Mouse (Mus musculus): ENCODE results near the gene Cspg4. TPM values are rescaled to one million over a fixed set of nuclear protein-coding genes. Genes with fewer than 3 reads are reported as not detected.

Gene Cspg4
- total RNA-seq (2014; fragmentation: Nextera tagmentation) = not detected in 2 replicates
- total RNA-seq (2017) = not detected in 2 replicates

- no peak for ATAC-seq (replicated peaks; ENCODE audit: low FRiP score, low TSS enrichment, poor library complexity, severe bottlenecking)
Measured at GRCm38 (mm10) chr9:56864832-56865231, at the start of gene Cspg4. Cspg4 (plus strand) TSS chr9:56865033.

DNA sequence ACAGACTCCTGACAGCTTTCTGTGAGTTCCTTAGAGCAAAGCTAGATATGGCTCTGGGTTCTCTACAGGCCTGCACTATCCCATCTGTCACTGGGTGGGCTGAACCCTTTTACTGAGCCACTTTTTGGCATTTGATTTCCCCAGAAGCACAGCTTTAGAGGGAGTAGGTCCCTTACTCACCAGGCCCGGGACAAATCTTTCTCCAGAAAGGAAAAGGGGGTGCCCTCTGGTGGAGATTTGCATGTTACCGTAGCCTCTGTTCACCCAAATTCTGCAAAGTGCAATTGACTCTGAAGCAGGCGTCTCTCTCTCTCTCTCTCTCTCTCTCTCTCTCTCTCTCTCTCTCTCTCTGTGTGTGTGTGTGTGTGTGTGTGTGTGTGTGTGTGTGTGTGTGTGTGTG lies 39.9 kb upstream of the Cspg4 start:
- no peak for ATAC-seq (replicated peaks; ENCODE audit: low FRiP score, low TSS enrichment, poor library complexity, severe bottlenecking)

DNA sequence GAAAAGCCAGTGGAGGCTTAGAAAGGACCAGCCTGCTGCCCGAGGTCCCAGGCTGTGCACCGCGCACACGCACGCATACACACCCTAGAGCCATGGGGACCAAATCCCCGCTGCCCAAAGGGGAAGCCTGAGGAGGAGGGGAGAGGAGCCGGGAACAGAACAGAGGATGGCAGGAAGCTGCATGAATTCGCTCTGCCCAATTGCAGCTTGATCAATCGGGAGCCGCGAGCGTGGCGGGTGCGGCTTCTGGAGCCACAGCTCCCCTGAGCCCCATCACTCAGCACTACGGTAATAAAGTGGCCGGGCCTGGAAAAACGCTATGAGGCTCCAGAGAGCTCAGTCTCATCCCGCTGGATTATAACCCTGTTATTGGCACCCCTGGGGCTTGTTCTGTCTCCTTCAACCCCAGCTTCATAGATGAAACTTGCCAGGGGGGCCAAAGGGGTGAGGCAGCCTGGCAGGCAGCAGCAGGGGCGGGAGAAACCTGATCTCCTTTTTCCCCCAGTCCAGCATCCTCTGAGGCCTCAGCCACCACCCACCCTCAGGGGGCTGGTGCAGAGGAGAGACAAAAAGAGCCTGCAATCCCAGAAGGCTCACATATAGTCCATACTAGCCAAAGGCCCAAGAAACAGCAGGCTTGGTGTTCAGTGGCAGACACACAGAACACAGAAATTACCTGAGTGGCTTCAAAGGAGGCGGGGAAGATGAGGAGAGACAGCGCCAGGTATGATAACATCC lies 39.2 kb upstream of the Cspg4 start:
- no peak for ATAC-seq (replicated peaks; ENCODE audit: low FRiP score, low TSS enrichment, poor library complexity, severe bottlenecking)

- no peak for ATAC-seq (replicated peaks; ENCODE audit: low FRiP score, low TSS enrichment, poor library complexity, severe bottlenecking)
Measured at GRCm38 (mm10) chr9:56828146-56828545, 36.7 kb upstream of the Cspg4 start.

GRCm38 (mm10) chr9:56828841-56829240 lies 36.0 kb upstream of the Cspg4 start:
- ATAC-seq (replicated peaks; ENCODE audit: low FRiP score, low TSS enrichment, poor library complexity, severe bottlenecking) = no peak

DNA sequence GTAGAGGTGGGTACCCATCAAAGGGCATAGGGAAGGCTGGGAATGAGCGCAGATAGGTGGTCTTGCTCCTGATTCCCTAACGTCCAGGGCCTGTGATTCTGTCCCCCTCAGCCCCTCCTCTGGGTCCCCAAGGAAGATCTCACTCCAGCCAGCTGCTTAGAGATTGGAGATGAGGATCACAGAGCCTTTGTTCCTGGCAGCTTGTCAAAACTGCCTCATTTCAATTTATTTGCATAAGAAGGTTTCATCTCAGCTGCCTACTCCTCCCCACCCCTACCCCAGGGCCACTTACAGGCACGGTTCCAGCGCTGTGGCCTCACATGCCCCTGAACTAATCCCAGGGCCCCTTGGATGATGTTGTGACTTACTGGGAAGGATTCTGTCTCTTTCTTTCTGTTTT lies 34.7 kb upstream of the Cspg4 start:
- ATAC-seq (replicated peaks; ENCODE audit: low FRiP score, low TSS enrichment, poor library complexity, severe bottlenecking) = no peak

DNA sequence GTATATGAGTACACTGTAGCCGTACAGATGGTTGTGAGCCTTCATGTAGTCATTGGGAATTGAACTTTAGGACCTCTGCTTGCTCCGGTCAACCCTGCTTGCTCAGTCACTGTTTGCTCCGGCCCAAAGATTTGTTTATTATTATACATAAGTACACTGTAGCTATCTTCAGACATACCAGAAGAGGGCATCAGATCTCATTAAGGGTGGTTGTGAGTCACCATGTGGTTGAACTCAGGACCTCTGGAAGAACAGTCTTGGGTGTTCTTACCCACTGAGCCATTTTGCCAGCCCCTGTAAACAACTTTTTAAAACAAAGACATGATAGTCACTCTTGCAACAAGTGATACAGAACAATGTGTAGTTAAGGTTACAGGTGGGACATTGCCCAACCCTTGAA lies 32.9 kb upstream of the Cspg4 start:
- ATAC-seq (replicated peaks; ENCODE audit: low FRiP score, low TSS enrichment, poor library complexity, severe bottlenecking) = no peak

DNA sequence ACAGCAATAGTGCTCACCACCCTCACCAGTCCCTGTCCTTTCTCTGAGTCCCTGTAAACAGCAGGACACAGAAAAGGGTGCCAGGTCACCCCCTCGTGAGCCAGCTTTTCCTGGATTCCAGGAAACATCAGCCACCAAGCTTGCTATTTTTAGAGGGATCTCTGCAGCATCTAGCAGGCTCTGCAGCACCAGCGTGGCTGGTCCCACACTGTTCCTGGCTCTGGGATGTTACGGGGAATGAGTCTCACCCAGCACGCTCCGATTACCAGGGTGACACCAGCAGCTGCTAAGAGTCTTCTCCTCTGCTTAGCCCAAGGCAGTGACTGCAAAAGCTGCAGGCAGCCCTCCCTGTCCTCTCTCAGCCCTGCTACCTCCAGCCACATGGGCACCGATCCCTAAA lies 31.9 kb upstream of the Cspg4 start:
- no peak for ATAC-seq (replicated peaks; ENCODE audit: low FRiP score, low TSS enrichment, poor library complexity, severe bottlenecking)

GRCm38 (mm10) chr9:56835152-56835551 lies 29.7 kb upstream of the Cspg4 start:
- no peak for ATAC-seq (replicated peaks; ENCODE audit: low FRiP score, low TSS enrichment, poor library complexity, severe bottlenecking)

DNA sequence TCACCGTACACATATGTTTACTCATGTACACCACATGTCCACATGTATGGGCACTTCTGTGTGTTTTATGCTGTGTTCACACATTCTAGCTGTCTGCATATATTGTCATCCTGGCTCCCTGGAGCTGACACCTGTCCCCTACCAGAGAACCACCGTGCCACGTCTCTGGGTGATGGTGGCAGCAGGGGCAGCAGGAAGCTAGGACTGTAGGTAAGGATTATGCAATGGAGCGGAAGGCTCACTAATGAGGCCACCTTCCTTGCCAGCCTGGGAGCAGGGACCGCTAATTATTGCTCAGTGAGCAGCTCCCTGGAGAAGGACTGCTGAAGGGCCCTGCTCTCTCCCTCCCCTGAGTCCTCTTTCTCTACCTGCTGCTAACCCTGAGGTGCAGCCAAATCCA lies 24.1 kb upstream of the Cspg4 start:
- ATAC-seq (replicated peaks; ENCODE audit: low FRiP score, low TSS enrichment, poor library complexity, severe bottlenecking) = no peak

DNA sequence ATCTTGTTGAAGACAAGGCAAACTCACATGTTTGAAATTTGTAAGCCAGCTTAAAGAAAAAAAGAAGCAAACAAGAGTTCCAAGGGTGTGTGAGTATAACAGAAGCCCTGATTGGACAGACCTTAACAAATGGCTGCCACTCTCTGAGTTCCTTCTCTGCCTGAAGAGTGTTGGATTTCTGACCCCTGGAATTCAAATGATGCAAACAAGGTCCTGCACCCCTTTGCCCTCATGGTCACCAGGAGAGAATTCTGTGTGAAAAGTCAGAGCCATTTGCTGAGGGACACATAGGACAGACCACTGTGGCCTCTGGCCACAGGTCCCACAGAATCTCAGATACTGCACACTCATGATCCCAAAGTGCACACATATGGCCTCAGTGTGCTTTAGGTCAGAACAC lies 23.0 kb upstream of the Cspg4 start:
- ATAC-seq (replicated peaks; ENCODE audit: low FRiP score, low TSS enrichment, poor library complexity, severe bottlenecking) = no peak

- ATAC-seq (replicated peaks; ENCODE audit: low FRiP score, low TSS enrichment, poor library complexity, severe bottlenecking) = no peak
Measured at GRCm38 (mm10) chr9:56842303-56842719, 22.5 kb upstream of the Cspg4 start.

DNA sequence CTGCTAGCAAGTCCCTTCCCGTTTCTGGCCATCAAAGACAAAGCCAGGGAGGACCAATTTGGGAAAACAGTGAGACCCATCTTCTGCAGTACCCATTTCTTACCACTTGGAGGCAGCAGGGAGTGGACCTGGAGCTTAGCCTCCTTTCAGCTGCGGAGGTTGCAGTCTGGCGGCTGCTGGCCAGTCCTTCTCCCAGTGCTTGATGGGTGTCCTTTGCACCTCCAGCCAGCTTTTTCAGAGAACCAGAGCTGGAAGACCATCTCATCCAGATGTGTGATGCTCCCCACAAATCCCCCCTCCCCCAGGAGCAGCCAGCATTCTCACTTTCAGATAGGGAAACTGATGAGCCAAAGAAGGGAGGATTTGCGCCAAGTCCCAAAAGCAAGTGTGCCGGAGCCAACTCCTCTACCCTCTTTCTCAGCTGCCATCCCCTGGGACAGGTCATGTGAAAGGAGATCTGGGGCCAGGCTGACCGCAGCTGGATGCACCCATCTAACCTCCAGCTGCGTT lies 21.1 kb upstream of the Cspg4 start:
- 0 out of 2 replicates have a peak, but pooled peaks have one; percentile 42 for ATAC-seq (replicated peaks; ENCODE audit: low FRiP score, low TSS enrichment, poor library complexity, severe bottlenecking)

DNA sequence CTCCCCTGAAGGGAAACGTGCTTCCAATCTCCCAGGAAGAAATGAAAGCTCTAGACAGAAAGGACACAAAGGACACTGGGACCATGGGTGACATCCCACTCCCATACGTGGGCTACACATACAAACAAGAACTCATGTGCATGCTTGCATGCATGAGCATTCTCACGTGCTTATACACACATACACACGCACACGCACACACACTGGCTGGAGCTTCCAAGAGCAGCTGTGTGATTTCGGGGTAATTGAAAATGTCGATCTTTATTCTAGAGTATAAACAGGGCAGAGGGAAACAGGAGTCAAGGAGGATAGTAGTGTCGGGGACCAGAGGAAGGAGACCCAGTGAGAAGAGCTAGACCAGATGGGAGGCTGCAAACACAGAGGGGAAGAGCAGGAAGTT lies 20.2 kb upstream of the Cspg4 start:
- ATAC-seq (replicated peaks; ENCODE audit: low FRiP score, low TSS enrichment, poor library complexity, severe bottlenecking) = no peak

- peak; percentile 71 for ATAC-seq (replicated peaks; ENCODE audit: low FRiP score, low TSS enrichment, poor library complexity, severe bottlenecking)
Measured at GRCm38 (mm10) chr9:56847523-56847922, 17.3 kb upstream of the Cspg4 start.

DNA sequence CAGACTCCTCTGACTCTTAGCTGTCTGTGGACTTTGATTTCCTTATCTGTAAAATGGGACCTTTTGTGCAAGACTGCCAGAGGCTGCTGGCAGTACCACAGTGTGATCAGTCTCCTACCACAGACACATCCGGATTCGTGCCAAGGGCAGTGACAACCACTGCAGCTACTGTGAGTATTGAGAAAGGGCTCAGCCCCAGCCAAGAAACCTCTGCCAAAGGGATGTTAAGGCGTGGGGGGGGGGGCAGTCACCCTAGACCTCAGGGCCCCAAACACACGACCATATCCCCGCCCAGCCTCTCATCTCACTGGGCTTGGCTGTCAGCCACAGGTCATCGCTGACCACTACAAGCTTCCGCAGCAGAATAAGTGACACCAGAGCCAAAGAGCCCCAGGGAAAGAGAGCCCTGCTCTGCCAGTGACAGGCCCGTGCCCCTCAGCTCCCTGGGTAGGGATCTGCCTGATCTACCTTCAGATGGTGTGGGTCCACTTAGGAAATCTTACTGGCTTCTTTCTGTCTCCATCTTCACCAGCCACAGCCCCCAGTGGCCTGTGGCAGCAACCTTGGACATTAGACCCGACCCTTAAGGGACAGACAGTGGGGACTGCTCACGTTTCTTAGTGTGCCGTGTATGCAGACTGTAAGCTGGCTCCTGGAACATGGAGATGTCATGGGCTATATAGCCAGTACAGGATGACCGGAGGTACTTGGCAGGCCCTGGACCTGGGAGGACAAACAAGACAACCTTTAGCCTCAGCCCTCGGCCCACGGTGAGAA lies 14.5 kb upstream of the Cspg4 start:
- no peak for ATAC-seq (replicated peaks; ENCODE audit: low FRiP score, low TSS enrichment, poor library complexity, severe bottlenecking)

- ATAC-seq (replicated peaks; ENCODE audit: low FRiP score, low TSS enrichment, poor library complexity, severe bottlenecking) = 0 out of 2 replicates have a peak, but pooled peaks have one; percentile 27
Measured at GRCm38 (mm10) chr9:56850905-56851252, 14.0 kb upstream of the Cspg4 start.

DNA sequence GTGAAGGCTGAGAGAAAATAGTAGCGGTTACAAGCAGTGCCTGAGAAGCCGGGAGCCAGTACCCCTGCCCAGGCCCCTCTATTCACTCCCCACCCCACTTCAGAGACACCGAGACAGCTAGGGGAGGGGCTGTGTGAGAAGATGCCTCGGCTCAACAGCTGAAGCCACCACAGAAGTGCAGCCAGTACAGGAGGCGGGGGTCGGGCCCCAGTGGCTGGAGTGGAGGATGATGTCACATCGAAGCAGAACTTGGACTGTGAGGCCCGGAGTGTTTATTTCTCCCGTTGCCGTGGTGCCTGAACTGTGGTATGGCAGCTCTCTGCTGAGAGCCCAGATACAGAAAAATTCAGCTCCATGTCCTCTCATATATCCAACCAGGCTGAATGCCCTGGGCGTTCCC lies 13.1 kb upstream of the Cspg4 start:
- no peak for ATAC-seq (replicated peaks; ENCODE audit: low FRiP score, low TSS enrichment, poor library complexity, severe bottlenecking)

DNA sequence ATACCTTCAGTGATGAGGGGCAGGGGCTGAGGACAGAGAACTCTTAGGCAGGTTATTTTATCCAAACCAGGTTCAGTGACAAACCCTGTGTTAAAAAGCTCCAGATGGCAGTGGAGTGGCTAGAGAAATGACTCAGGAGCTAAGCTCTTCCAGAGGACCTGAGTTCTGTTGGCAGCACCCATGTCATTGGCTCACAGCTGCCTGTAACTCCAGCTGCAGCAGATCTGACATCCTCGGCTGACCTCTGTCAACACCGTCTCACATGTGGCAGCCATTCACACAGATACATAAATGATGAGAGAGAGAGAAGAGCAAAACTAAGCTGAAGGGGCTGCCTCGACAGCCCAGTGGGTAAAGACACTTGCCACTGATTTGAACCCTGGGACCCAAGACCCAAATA lies 7.4 kb upstream of the Cspg4 start:
- no peak for ATAC-seq (replicated peaks; ENCODE audit: low FRiP score, low TSS enrichment, poor library complexity, severe bottlenecking)

DNA sequence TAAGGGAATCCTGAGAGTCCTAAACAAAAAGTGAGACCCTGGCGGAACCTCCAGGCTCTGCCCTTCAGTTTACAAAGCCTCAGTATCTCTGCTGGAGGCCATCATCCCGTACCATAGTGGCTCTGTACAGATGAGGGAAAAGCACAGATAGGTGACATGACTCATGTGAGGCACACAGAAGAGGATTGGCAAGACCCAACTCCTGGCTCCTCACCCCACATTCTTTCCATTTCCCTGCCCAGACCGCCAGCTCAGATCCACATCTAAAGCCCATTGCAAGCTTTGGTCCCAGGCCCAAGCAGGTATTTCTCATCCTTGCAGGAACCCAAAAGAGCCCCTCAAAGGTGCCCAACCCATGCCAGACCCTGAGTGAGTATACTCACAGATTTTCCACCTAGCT lies 4.8 kb upstream of the Cspg4 start:
- ATAC-seq (replicated peaks; ENCODE audit: low FRiP score, low TSS enrichment, poor library complexity, severe bottlenecking) = no peak
